Mouse (Mus musculus) testis, adult 2 months (tissue): ENCODE results near the gene Cwc15. TPM values are rescaled to one million over a fixed set of nuclear protein-coding genes. Genes with fewer than 3 reads are reported as not detected.

Source experiments
- H3K27ac ChIP-seq: fragments of 200-500 bp; 2 replicates; pipeline ENCODE4 v1.5.1; 2012; ENCODE audit warnings: low read depth, low read length; ENCODE audit not compliant: control insufficient read depth, insufficient read depth
- H3K27me3 ChIP-seq: fragments of 200-500 bp; 2 replicates; pipeline ENCODE4 v1.6.1; 2012; ENCODE audit warnings: mild to moderate bottlenecking, low read length, moderate library complexity; ENCODE audit not compliant: control insufficient read depth, insufficient read depth
- H3K36me3 ChIP-seq: fragments of 200-500 bp; 2 replicates; pipeline ENCODE4 v1.6.1; 2012; ENCODE audit warnings: mild to moderate bottlenecking, low read length; ENCODE audit not compliant: control insufficient read depth, insufficient read depth
- H3K4me1 ChIP-seq: fragments of 200-500 bp; 2 replicates; pipeline ENCODE4 v1.6.1; 2012; ENCODE audit warnings: low read length; ENCODE audit not compliant: control insufficient read depth, insufficient read depth
- H3K4me3 ChIP-seq: fragments of 200-500 bp; 2 replicates; pipeline ENCODE4 v1.5.1; 2012; ENCODE audit warnings: low read depth, mild to moderate bottlenecking, low read length, moderate library complexity, mixed read lengths; ENCODE audit not compliant: control insufficient read depth
- CTCF ChIP-seq: fragments of 200-500 bp; IDR thresholded peaks from 2 replicates; pipeline ENCODE4 v1.5.1; 2012; ENCODE audit warnings: low read depth, mild to moderate bottlenecking, inconsistent platforms, low read length, moderate library complexity; ENCODE audit not compliant: control insufficient read depth, insufficient read depth, insufficient replicate concordance
- POLR2A ChIP-seq: fragments of 200-500 bp; IDR thresholded peaks from 2 replicates; pipeline ENCODE4 v1.6.1; 2012; ENCODE audit warnings: low read depth, mild to moderate bottlenecking, inconsistent platforms, low read length, moderate library complexity; ENCODE audit not compliant: control insufficient read depth
- polyA plus RNA-seq: library from polyadenylated mRNA; depleted of rRNA; stranded (reverse); fragments of >200 nt; gene quantifications from 2 replicates; pipeline ENCODE4 v1.2.3, GENCODE M21; 2012

Gene Cwc15
- polyA plus RNA-seq, 1 experiment = 22.6 TPM

DNA sequence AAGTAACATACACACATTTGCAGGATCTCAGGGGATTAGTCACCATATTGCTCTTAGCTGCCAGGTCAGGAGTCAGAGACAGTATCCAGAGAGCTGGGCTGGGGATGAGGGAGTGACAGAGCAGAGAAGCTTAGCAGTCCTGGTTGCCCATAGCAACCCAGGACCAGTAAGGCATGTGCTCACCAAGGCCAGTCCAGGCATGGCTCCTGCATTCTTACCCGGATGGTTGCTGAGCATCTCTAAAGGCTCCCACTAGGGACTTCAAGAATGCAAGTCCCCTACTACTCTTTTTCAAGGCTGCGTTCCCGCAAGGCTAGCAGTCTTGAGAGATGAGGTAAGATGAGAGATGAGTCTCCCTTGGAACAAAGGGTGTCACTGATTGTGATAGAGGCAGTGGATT is 31.9 kb downstream of the Cwc15 start:
- TF ChIP-seq CTCF (no peak), POLR2A (no peak)
- Histone ChIP-seq H3K27me3 (no peaks in the 10 kb centered on the region), H3K4me1 (peaks cover 3% of the 10 kb centered on the region), H3K36me3 (no peaks in the 10 kb centered on the region), H3K27ac (no peak overlapping the region), H3K4me3 (no peak overlapping the region)

DNA sequence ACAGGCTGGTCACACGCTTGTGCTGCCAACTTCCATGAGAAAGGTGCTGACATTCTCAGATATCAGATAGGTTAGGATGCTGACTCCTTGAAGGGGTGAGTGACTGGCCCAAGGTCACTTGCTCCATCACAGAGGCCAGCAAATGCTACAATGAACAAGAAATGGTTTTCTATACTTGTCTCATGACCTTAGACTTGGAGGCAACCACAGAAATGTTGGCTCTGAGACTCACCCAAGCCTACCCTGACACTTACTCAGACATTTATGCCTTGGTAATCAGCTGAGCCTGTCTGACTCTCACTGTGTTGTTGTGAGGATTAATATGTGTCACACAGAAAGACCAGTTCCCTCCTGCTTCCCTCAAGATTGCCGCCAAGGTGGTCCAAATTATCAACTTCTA is 33.2 kb downstream of the Cwc15 start:
- Histone ChIP-seq H3K4me3 (no peak overlapping the region), H3K27ac (no peak overlapping the region), H3K4me1 (peaks cover 3% of the 10 kb centered on the region), H3K36me3 (no peaks in the 10 kb centered on the region), H3K27me3 (no peaks in the 10 kb centered on the region)
- TF ChIP-seq POLR2A (no peak), CTCF (no peak)

DNA sequence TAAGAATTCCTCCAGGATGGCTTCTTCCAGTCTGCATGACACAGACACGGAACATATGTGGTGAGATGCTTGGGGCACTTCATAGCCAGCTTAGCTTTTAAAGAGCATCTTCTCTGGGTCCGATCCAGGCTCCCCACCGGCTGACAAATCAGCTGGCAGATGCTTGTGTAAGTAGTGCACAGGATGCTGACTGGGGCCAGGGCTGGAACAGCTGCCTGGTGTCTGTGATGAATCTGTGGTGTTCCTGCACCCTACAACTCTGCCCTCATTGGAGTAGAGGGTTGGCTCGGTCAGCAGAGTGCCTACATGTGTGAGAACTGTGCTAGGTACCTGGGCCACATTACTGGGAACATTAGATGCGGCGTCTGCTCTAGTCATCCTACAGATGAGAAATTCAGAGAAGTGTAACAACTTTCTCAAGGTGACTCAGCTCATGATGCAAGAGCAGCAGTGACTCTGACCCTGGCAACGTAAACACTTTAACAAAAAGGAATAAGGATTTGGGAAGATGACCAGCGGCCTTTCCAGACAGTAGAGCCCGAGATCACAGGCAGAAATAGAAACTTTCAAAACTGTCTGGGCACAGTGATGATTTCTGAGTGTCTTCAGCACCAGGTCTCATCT is 34.5 kb downstream of the Cwc15 start:
- TF ChIP-seq POLR2A (no peak), CTCF (no peak)
- no peak overlapping the region for H3K27ac ChIP-seq
- H3K4me1 ChIP-seq = peaks cover 3% of the 10 kb centered on the region
- no peaks in the 10 kb centered on the region for H3K36me3 ChIP-seq
- H3K27me3 ChIP-seq = no peaks in the 10 kb centered on the region
- H3K4me3 ChIP-seq = no peak overlapping the region

DNA sequence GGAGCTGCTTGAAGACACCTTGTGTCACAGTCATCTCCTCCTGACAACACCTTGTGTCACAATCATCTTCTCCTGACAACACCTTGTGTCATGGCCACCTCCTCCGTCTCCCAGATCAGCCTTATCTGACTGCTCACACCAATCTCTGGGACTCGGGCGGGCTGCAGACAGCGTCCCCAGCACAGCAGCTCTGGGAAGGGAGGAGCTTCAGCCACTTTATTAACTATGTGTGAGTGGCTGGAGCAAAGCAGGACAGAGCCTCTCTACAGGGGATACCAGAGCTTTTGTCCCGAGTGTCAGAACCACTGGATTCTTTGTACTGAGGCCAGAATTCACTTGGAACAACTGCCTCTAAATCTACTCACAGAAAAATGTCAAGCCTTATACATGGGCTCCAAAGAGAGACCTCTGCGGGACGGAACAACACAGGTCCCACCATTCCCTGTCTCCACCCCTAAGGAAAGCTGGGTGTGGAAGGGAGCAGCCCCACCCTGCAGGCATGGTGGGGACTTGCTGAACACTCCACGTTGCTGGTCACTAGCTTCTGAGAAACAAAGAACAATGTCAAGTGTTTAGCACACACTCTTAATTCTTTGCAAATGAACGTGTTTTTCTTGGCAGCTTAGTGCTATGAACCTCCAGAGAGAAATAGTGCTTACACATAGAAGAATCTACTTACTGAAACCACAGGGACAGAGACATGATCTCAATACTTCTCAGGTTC is 43.8 kb downstream of the Cwc15 start:
- Histone ChIP-seq H3K4me3 (no peak overlapping the region; the same call in 1 of the 2 replicates), H3K27ac (no peak overlapping the region; the same call in 1 of the 2 replicates), H3K4me1 (no peaks in the 10 kb centered on the region; the same call in 1 of the 2 replicates), H3K36me3 (no peaks in the 10 kb centered on the region), H3K27me3 (no peaks in the 10 kb centered on the region)
- no peak for TF ChIP-seq POLR2A
- no peak for TF ChIP-seq CTCF

DNA sequence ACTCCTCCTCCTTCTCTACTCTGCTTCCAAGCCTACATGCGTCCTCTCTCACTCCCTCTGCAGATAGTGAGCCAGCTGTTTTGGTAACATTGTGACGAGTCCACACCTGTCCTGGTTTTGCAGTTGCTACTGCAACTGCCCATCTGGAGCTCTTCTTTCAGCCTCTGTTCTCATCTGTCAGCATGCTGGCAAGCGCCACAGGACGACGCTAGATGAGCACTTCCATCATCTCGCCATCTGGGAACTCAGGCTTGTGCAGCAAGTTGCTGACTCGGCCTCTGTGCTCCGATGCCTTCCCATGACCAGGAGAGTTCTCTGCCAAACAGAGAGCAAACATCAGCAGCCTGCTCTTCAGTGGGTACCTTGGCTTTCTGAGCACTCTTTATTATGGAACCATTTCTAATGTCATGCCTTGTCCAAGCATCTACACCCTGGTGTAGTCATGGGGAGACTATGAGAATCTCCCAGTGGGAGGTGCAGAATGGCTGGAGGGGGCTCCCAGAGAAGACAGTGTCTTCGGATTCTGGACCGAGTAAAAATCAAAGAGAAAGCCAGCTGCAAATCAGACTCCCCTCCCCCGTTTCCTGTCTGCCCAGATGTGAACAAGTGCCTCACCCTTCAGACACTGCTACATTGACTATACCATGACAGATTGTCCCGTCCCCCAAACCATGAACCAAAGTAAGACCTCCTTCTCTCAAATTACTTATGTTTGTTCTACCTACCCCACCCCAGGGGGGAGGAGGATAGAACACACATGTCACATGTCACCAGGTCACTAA is 47.4 kb downstream of the Cwc15 start:
- Histone ChIP-seq H3K27me3 (no peaks in the 10 kb centered on the region), H3K4me1 (no peaks in the 10 kb centered on the region; the same call in 1 of the 2 replicates), H3K4me3 (no peak overlapping the region), H3K27ac (no peak overlapping the region), H3K36me3 (no peaks in the 10 kb centered on the region)
- TF ChIP-seq CTCF (no peak), POLR2A (no peak)

DNA sequence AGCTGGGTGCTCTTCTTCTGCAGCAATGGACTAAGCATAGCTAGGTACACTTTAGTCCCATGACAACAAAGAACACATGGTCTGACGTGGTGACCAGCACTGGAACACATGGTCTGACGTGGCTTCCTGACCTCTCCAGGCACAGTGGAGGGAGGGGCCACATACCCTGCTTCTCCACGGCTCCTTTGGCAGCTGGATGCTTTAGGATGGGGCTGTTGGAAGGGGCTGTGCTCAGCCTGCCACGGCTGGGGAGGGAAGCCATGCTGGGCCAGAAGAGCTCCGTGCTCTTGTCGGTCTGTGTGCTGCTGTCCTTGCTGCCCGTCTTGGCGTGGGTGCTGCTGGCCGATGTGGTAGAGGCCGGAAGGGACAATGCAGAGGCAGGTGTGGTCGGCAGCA is 47.9 kb downstream of the Cwc15 start:
- H3K27me3 ChIP-seq = no peaks in the 10 kb centered on the region
- no peaks in the 10 kb centered on the region; the same call in 1 of the 2 replicates for H3K4me1 ChIP-seq
- TF ChIP-seq POLR2A (no peak), CTCF (no peak)
- no peak overlapping the region for H3K27ac ChIP-seq
- H3K4me3 ChIP-seq = no peak overlapping the region
- H3K36me3 ChIP-seq = no peaks in the 10 kb centered on the region

DNA sequence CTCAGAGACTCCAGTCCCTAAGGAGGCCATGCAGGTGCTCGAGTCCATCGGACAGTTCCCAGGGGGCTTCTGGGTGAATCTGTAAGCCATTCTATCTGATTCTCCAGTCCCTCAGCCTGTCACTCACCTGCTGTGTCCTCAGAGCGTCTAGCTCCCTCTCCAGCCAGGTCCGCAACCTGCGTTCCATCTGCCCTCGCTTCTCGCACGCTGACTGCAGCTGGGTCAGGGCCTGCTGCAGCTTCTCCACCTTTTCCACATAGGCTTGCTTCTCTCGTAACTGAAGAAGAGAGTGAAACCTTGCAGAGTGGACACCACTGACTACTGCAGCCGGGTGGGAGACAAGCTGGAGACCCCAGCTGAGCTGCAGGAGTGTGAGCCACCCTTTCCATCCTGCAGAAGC is 57.9 kb downstream of the Cwc15 start:
- Histone ChIP-seq H3K27ac (no peak overlapping the region), H3K36me3 (no peaks in the 10 kb centered on the region), H3K4me1 (no peaks in the 10 kb centered on the region), H3K4me3 (no peak overlapping the region), H3K27me3 (no peaks in the 10 kb centered on the region)
- TF ChIP-seq POLR2A (no peak), CTCF (no peak)
